Mouse (Mus musculus) embryonic facial prominence, embryonic 12.5 days (tissue): ENCODE results near the gene Hoxb1. TPM values are rescaled to one million over a fixed set of nuclear protein-coding genes. Genes with fewer than 3 reads are reported as not detected.

ENCODE experiments used
- ATAC-seq: fragments of 200-750 bp; cut with Nextera tagmentation; 2 replicates; pipeline ENCODE4 v1.8.0; 2017; ENCODE audit not compliant: insufficient number of reproducible peaks, insufficient read depth, low FRiP score, low TSS enrichment
- H3K27ac ChIP-seq: fragments of 300-500 bp; sonication (generic); 2 replicates; pipeline ENCODE4 v1.5.1; 2016; ENCODE audit warnings: mild to moderate bottlenecking
- H3K27me3 ChIP-seq: fragments of 300-500 bp; sonication (generic); 2 replicates; pipeline ENCODE4 v1.6.1; 2016; ENCODE audit warnings: mild to moderate bottlenecking, moderate library complexity
- H3K36me3 ChIP-seq: fragments of 300-500 bp; sonication (generic); 2 replicates; pipeline ENCODE4 v1.6.1; 2016; ENCODE audit warnings: mild to moderate bottlenecking
- H3K4me1 ChIP-seq: fragments of 300-500 bp; sonication (generic); 2 replicates; pipeline ENCODE4 v1.6.1; 2016
- H3K4me2 ChIP-seq: fragments of 300-500 bp; sonication (generic); replicated peaks from 2 replicates; pipeline ENCODE4 v1.6.1; 2016; ENCODE audit warnings: mild to moderate bottlenecking, moderate library complexity
- H3K4me3 ChIP-seq: fragments of 300-500 bp; sonication (generic); 2 replicates; pipeline ENCODE4 v1.5.1; 2016; ENCODE audit warnings: mild to moderate bottlenecking
- H3K9ac ChIP-seq: fragments of 300-500 bp; sonication (generic); 2 replicates; pipeline ENCODE4 v1.6.1; 2016; ENCODE audit warnings: mild to moderate bottlenecking, moderate library complexity
- H3K9me3 ChIP-seq: fragments of 300-500 bp; sonication (generic); 2 replicates; pipeline ENCODE4 v1.6.1; 2016; ENCODE audit warnings: mild to moderate bottlenecking, moderate library complexity
- WGBS: fragments of 180-500 bp; shearing (Covaris S2); methylation state at CpG from one replicate; pipeline ENCODE4 v1.1.7; 2016; 5-methylcytosine and 5-hydroxymethylcytosine counted together
- polyA plus RNA-seq: library from polyadenylated mRNA; unstranded; fragments of >200 nt; fragmentation: Nextera tagmentation; extraction: Ambion mirVana; gene quantifications from 2 replicates; pipeline ENCODE4 v1.2.1, GENCODE M21; 2016

The Hoxb1 gene
- polyA plus RNA-seq, 1 experiment from 2014 or later, result 0.08 TPM

DNA sequence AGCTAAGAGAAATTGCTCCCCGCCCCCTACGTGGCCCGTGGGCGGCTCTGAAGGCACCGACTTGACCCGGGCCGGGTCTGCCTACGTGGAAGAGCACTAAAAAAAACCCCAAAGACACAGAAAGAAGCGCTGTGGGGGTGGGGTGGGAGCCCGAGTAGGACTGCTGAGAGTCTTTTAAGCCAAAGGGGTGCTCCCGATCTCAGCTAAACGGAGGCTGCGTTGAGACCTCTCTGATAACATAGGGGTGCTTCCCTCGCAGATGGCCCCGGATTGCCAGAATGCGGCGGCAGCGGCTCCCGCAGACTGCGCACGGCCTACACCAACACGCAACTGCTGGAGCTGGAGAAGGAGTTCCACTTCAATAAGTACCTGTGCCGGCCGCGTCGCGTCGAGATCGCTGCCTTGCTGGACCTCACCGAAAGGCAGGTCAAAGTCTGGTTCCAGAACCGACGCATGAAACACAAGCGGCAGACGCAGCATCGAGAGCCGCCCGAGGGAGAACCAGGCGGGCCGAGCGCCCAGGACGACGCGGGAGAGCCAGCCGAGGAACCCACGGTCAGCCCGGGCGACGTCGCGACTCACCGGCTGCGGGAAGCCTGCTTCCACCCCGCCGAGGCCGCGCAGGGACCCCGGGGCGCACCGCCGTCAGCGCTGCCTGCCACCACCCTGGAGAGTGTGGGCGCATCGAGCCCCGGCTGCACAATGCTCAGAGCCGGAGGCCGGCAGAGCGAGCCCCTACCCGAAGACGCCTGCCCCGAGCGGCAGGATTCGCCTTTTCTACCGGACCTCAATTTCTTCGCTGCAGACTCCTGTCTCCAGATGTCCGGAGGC lies 12.6 kb upstream of the Hoxb1 start:
- Histone ChIP-seq H3K4me1 (no peaks in the 10 kb centered on the region), H3K4me2 (peak overlapping the region; percentile 26), H3K9me3 (no peaks in the 10 kb centered on the region), H3K27ac (peak overlapping the region; percentile 58), H3K4me3 (peak overlapping the region; percentile 30), H3K9ac (peak overlapping the region; percentile 44), H3K27me3 (peaks cover 86% of the 10 kb centered on the region), H3K36me3 (no peaks in the 10 kb centered on the region)
- under 1% methylated on average over 75 of the region's 75 CpGs for WGBS
- no peak for ATAC-seq

DNA sequence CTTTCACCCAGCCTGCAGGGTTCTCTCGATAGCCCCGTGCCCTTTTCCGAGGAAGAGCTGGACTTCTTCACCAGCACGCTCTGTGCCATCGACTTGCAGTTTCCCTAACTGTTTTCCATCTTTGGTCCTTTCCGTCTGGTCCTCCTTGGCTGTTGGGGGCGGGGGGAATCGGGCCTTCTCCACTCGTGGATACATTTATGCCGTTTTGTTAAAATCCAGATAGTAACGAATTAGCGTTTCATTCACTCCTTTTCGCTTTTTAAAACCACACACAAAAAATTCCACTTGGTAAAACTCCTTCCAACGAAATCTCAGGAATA lies 12.1 kb upstream of the Hoxb1 start:
- no peak for ATAC-seq
- no peaks in the 10 kb centered on the region for H3K4me1 ChIP-seq
- peak overlapping the region; percentile 58; the same call in 1 of the 2 replicates for H3K27ac ChIP-seq
- H3K4me3 ChIP-seq, result peak overlapping the region; percentile 30
- WGBS, result 2% methylated on average over 14 of the region's 14 CpGs
- peak overlapping the region; percentile 44; the same call in 1 of the 2 replicates for H3K9ac ChIP-seq
- no peaks in the 10 kb centered on the region for H3K36me3 ChIP-seq
- peak overlapping the region; percentile 26 for H3K4me2 ChIP-seq
- H3K27me3 ChIP-seq, result peaks cover 86% of the 10 kb centered on the region
- no peaks in the 10 kb centered on the region for H3K9me3 ChIP-seq

DNA sequence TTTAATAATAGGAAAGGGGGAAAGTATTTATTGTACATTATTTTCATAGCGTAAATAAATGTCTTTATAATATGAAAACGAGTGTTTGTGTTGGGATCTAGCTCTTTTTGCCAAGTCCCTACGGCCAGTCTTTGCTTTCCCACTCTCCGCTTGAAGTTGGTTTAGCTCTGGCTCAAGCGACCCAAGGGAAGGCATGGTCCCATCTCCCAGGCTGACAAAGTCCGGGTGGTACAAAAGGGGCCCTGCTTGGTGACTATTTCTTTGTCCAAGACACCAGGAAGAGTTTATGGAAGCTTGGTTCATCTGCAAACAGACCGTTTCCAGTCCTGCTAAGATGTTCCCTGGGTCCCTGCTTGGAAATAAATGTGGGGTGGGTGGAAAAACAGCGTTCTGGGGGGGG lies 11.6 kb upstream of the Hoxb1 start:
- ATAC-seq, result no peak
- H3K27me3 ChIP-seq, result peaks cover 85% of the 10 kb centered on the region
- H3K9me3 ChIP-seq, result no peaks in the 10 kb centered on the region
- WGBS, result 3% methylated on average over 8 of the region's 8 CpGs
- H3K4me2 ChIP-seq, result peak overlapping the region; percentile 42
- peak overlapping the region; percentile 23 for H3K4me3 ChIP-seq
- H3K36me3 ChIP-seq, result no peaks in the 10 kb centered on the region
- no peak overlapping the region for H3K27ac ChIP-seq
- no peak overlapping the region; the same call in 1 of the 2 replicates for H3K9ac ChIP-seq
- H3K4me1 ChIP-seq, result no peaks in the 10 kb centered on the region

DNA sequence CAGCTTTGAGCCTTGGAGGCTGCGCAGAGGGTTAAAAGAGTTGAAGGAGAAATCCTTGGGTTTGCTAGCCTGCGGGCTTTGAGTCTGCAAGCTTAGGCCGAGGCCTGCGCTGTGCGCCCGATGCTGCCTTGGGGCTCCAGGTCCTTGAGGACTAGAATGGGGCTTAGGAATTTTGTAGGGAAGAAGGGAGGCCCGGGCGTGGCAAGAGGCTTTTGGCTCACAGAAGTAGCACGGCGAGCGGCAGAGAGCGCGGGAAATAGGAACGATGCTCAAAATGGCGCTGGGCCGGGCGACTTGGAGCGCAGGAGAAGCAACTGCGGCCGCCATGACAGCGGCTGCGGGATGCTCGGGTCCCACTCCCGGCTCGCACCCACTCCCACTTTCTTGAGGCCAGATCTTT lies 11.2 kb upstream of the Hoxb1 start:
- 1% methylated on average over 25 of the region's 25 CpGs for WGBS
- Histone ChIP-seq H3K4me3 (peak overlapping the region; percentile 23), H3K27ac (no peak overlapping the region), H3K27me3 (peaks cover 84% of the 10 kb centered on the region), H3K4me1 (no peaks in the 10 kb centered on the region), H3K36me3 (no peaks in the 10 kb centered on the region), H3K4me2 (peak overlapping the region; percentile 42), H3K9ac (peak overlapping the region; percentile 50; the same call in 1 of the 2 replicates), H3K9me3 (no peaks in the 10 kb centered on the region)
- no peak for ATAC-seq

DNA sequence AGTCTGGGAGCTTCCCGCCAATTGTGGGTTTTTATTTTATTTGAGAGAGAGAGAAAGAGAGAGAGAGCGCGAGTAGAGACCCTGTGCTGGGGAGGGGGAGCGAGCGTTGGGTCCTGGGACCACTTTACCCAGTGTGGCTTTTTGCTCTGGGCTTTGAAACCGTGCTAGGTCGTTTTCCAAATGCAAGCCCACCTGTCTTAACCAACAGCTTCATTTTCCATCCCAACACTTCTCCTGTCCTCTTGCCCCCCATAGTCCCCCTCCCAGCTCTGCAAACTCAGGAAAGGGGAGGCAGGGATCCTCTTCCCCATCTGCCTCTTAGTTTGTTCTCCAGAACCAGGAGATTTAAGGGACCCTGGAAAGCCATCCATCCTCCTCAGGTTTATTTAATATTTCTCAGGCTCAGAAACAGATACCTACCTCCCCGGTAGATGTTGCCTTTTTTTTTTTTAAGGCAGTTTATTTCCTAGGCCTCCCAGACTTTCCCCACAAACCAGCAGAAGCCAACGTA lies 10.7 kb upstream of the Hoxb1 start:
- Histone ChIP-seq H3K9ac (peak overlapping the region; percentile 50; the same call in 1 of the 2 replicates), H3K4me3 (peak overlapping the region; percentile 23), H3K4me1 (no peaks in the 10 kb centered on the region), H3K27me3 (peaks cover 83% of the 10 kb centered on the region), H3K36me3 (no peaks in the 10 kb centered on the region), H3K9me3 (no peaks in the 10 kb centered on the region), H3K4me2 (peak overlapping the region; percentile 42), H3K27ac (no peak overlapping the region)
- 6% methylated on average over 9 of the region's 9 CpGs for WGBS
- ATAC-seq, result no peak

DNA sequence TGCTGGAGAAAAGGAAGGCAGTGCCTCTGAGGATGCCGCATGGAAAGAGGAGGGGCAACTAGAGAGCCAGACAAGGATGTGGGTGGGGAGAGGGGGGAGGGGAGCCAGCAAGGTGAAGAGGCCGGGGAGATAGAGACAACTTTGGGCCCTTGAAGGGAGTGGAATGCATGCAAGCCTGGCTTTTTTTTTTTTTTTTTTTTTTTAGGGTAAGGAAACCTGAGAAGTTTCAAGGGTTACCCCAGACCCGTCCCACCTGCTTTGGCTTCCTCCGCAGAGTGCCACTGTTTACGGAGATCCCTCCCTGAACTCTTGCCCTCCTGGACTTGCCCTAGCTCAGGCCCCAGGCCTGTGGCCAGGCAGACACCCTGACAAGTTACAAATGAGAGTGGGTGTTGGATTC lies 1.7 kb upstream of the Hoxb1 start:
- no peak overlapping the region for H3K4me3 ChIP-seq
- 0% methylated on average over 5 of the region's 5 CpGs for WGBS
- ATAC-seq, result no peak
- no peaks in the 10 kb centered on the region for H3K9me3 ChIP-seq
- no peak overlapping the region for H3K27ac ChIP-seq
- H3K4me1 ChIP-seq, result no peaks in the 10 kb centered on the region
- H3K4me2 ChIP-seq, result no peak overlapping the region
- H3K9ac ChIP-seq, result no peak overlapping the region
- peaks cover 89% of the 10 kb centered on the region for H3K27me3 ChIP-seq
- no peaks in the 10 kb centered on the region for H3K36me3 ChIP-seq

DNA sequence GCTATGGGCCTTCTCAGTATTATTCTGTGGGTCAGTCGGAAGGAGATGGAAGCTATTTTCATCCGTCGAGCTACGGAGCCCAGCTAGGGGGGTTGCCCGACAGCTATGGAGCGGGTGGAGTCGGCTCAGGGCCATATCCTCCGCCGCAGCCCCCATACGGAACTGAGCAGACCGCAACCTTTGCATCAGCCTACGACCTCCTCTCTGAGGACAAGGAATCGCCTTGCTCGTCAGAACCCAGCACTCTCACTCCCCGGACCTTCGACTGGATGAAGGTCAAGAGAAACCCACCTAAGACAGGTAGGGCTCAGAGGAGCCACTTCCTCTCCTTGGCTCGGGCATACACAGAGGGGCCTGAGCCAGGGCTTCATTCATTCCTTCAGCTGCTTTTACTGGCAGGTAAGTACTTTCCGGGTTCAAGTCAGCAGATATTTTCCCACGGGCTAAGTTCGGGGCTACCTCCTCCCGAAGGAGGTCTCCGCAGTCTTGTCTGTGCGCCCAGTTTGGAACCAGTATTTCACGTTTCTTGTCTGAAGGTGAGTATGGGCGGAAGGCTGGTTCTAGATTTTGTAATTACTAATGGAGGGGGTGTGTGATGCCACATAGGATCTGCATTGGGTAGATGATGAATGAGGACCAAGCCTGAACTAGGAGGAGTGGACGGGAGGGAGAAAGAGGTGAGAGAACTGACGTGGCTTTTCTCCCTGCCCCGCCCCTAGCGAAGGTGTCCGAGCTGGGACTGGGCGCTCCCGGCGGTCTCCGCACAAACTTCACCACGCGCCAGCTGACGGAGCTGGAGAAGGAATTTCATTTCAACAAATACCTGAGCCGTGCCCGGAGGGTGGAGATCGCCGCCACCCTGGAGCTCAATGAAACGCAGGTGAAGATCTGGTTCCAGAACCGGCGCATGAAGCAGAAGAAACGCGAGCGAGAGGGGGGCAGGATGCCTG lies 815 bp downstream of the Hoxb1 start:
- Histone ChIP-seq H3K27me3 (peaks cover 97% of the 10 kb centered on the region), H3K9me3 (no peaks in the 10 kb centered on the region), H3K4me2 (no peak overlapping the region), H3K4me1 (no peaks in the 10 kb centered on the region), H3K36me3 (no peaks in the 10 kb centered on the region), H3K4me3 (no peak overlapping the region), H3K9ac (no peak overlapping the region), H3K27ac (no peak overlapping the region)
- 2% methylated on average over 47 of the region's 47 CpGs for WGBS
- ATAC-seq, result no peak

DNA sequence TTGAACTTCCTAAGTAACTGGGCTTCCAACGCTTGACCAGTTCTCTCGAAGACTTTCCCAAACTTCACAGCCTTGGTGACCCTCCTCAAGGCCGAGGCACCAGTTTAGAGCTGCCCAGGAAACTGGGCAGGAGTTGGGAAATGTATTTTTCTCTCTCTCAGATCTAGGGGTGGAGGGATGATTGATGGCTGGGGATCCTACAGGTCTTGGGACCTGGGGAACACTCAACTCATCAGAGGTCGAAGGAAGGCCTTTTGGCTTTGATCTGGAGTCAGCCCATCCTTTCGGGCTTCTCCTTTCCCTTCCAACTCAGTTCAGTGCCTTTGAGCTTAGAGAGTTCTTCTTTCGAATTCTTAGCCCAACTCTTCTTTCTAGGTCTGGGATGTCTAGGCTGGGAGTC lies 1.6 kb downstream of the Hoxb1 start:
- peaks cover 97% of the 10 kb centered on the region for H3K27me3 ChIP-seq
- H3K36me3 ChIP-seq, result no peaks in the 10 kb centered on the region
- no peaks in the 10 kb centered on the region for H3K4me1 ChIP-seq
- no peak overlapping the region for H3K4me2 ChIP-seq
- 7% methylated on average over 6 of the region's 6 CpGs for WGBS
- no peak overlapping the region for H3K9ac ChIP-seq
- H3K9me3 ChIP-seq, result no peaks in the 10 kb centered on the region
- H3K27ac ChIP-seq, result no peak overlapping the region
- H3K4me3 ChIP-seq, result no peak overlapping the region
- ATAC-seq, result no peak

DNA sequence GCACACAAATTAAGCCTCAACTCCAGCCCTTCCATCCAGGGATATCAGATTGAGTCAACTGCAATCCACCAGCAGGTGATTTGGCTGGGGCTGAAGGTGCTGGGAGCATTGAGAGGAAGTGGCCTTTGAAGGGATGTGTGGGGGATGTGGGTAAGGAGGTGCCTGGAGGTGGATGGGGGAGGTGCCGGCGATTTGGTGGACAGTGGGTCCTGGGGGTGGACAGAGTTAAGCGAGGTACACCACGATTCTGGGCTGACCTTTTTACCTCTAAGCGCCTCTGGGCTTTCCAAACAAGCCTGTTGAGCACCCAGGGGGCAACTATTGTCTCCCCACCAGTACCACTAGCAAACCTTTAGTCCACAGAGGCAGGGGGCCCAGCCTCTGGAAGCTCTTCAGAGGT lies 3.1 kb downstream of the Hoxb1 start:
- H3K9ac ChIP-seq, result no peak overlapping the region
- no peaks in the 10 kb centered on the region for H3K9me3 ChIP-seq
- H3K4me2 ChIP-seq, result no peak overlapping the region
- no peak for ATAC-seq
- H3K36me3 ChIP-seq, result no peaks in the 10 kb centered on the region
- no peak overlapping the region for H3K4me3 ChIP-seq
- no peaks in the 10 kb centered on the region for H3K4me1 ChIP-seq
- peaks cover 97% of the 10 kb centered on the region for H3K27me3 ChIP-seq
- WGBS, result 10% methylated on average over 5 of the region's 5 CpGs
- no peak overlapping the region for H3K27ac ChIP-seq

DNA sequence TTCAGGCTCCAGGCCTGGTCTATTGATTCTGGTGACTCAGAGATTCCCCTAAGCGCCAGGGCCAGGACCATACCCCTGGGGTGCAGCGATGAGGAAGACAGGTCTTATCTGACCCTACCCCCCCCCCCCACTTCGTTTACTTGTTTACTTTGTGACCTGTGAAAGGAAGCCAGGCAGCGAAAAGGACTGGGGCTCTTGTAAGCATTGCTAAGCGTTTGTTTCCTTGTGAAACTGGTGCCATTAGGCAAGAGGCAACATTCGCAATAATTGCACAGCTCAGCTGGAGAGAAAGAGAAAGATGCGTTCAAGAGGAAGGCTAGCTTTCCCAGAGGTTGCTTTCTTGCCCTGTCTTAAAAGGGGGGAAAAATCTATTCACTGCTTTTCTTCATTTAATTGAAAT lies 3.6 kb downstream of the Hoxb1 start:
- no peak overlapping the region for H3K9ac ChIP-seq
- ATAC-seq, result no peak
- no peaks in the 10 kb centered on the region for H3K9me3 ChIP-seq
- 9% methylated on average over 7 of the region's 7 CpGs for WGBS
- no peaks in the 10 kb centered on the region for H3K36me3 ChIP-seq
- no peak overlapping the region for H3K4me3 ChIP-seq
- no peak overlapping the region for H3K27ac ChIP-seq
- H3K4me1 ChIP-seq, result no peaks in the 10 kb centered on the region
- H3K27me3 ChIP-seq, result peaks cover 97% of the 10 kb centered on the region
- no peak overlapping the region for H3K4me2 ChIP-seq

DNA sequence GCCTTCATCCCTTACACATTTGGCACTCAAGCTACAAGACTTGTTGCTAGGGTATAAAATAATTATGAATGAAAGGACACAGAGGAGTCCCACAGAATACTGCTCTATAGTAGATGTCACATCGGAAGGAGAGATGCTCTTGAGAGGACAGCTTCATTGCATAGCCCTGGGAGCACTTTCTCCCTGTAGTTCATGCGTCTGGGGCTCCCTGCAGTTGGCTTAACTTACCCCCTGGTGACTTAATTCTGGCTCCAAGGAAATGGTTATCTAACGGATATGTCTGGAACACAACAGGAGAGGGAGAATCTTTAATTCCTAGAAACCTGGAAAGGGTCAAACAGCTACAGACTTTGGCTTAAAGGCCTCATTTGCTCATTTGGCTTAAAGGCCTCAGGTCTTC lies 6.2 kb downstream of the Hoxb1 start:
- Histone ChIP-seq H3K4me2 (no peak overlapping the region), H3K4me1 (no peaks in the 10 kb centered on the region), H3K9ac (no peak overlapping the region), H3K27me3 (peaks cover 96% of the 10 kb centered on the region), H3K36me3 (no peaks in the 10 kb centered on the region), H3K4me3 (no peak overlapping the region), H3K27ac (no peak overlapping the region), H3K9me3 (no peaks in the 10 kb centered on the region)
- ATAC-seq, result no peak
- 11% methylated on average over 3 of the region's 3 CpGs for WGBS
